Mouse (Mus musculus): ENCODE data around the gene Dgke.

DNA sequence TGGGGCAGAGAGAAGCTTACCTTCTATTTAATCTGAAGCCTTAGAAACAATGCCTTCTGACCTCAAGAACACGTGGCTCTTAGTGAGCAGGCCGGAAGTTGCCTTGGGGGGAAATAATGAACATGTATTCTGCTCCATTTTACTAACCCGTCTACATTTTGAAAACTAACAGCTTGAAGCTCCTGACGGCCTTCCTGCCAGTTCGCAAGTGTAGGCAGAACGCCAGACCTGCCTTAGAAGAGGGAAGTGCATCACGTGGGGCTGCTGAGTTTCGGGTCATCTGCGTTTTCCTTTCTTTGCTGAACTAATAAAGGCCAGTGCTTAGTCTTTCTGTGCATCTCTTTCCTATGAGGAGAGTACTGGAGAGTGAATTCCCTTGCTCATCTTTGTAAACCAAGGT lies 26.1 kb upstream of the Dgke start:
- TF ChIP-seq CTCF (IDR thresholded peaks at IDR 0.05; ENCODE audit: low read depth, low read length) (no peak), GATA1 (IDR thresholded peaks at IDR 0.05; ENCODE audit: borderline replicate concordance, low read length) (no peak)

All from G1E (cell line).